Mouse (Mus musculus): ENCODE data around the gene Vmn1r87.
"Not testable (repeated sequence)": the region's sequence is repeated elsewhere in the genome, so short reads cannot be mapped to it uniquely, and the experiment has no call there.

Gene Vmn1r87

DNA sequence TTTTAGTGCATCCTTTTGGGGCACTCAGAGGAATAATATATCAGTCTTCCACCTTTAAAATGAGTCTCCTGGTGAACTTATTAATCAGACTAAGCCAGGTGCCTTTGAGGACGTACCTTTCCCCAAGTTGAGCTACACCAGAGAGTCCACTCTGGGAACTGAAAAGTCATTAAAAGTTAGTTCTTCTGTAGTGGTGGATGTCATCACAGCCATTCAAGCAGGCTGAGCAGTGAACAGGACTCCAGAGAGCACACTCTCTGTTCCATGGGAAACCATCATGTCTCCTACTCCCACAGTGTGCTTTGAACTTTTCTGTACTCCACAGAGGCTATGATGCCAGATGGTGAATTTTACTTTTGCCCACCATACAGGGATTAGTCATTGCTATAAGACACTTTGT, at the start of gene Vmn1r87:
Vmn1r87 (minus strand) TSS at position 101 of the 400 bp plus-strand sequence.
- DNase-seq (ENCODE audit: low read depth) = no peak

DNA sequence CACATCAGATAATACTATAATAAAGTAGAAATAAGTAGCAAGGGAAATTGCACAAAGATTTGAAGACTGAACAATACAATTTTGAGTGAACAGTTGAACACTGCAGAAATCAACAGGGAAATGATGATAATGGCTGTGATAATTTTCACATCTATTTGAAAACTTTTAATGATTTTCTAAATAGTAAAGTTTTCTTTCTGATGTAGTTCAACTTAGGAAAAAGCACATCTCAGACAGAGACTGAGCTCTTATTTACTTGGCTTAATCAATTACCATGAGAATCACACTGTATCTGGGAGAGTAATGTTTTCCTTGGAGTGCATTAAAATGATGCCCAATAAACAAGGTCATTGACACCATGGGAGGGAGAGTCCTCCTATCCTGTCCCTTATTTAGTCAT, 19.3 kb upstream of the Vmn1r87 start, which contains the start of gene Vmn1r88:
Vmn1r88 (plus strand) TSS at position 301 of the 400 bp plus-strand sequence.
- DNase-seq (ENCODE audit: low read depth) = no peak

DNA sequence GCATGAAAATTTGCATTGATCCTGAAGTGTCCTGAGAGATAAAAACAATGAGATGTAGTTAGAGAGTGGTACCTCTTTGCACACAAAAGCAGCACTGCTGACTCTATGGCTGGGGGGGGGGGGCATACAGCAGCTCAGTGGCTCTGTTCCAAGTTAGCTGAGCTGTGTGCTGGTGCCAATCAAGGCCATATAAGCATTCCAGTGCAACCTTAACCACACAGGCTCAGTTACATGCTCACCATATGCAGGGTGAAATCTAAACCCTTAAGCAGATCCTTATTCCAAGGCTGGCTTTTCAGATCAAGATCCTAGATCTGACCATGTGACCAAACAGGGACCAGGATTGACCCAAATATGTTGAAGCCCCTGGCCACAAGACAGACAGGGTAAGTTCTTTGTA, 2.6 kb downstream of the Vmn1r87 start:
- DNase-seq (ENCODE audit: low read depth) = no peak

DNA sequence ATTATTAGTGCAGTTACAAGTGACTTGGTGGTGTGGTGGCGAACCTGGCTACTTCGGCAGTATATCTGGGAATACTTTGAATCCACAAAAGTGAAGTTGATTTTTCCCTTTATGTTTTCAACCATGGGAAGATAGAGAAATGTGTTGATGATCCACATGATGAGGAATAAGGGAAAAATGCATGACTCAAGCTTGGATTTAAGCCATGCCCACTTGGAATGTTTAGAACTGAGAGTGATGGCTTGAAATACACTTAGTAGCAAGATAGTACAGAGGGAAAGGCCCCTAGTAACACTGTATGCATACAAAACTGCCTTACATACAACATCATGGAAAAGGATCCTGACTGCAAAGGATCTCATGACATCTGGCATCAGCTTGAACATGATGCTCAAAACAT, 8.1 kb downstream of the Vmn1r87 start:
- peak; percentile 61 for DNase-seq (ENCODE audit: low read depth)

DNA sequence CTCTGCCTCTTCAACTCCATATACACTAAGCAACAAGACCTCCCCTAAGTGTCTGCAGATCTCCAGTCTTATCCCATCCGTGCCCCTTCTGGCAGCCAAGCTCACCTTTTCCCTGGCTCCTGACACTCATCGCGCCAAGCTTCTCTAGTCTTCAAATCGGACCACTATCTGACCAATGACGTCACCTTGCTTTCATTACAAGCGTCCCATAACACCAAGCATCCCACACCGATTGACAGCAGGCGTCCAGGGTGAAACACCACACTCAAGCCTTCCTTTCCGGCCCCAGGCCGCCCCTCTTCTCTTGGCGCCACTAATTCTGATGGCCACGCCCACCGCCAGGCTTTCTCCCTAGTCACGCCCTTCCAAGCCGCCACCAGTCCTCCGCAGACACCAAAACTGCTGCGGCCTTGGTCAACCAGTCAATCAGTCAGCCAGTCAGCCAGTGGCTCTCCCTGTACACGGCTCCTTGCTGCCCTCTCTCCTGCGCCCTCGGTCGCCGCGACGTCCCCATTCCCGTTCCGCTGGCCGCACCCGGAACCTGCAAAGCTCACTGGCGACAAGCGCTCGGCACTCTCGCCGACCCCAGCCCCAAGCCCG, 16.3 kb downstream of the Vmn1r87 start:
- DNase-seq (ENCODE audit: low read depth) = not testable (repeated sequence)

DNA sequence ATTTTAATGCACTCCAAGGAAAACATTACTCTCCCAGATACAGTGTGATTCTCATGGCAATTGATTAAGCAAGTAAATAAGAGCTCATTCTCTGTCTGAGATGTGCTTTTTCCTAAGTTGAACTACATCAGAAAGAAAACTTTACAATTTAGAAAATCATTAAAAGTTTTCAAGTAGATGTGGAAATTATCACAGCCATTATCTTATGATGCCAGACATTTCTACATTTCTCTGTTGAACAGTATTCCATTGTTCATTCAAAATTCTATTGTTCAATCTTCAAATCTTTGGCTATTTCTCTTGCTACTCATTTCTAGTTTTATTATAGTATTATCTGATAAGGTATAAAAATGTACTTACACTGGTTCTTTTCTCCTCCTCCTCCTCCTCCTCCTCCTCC, 20.1 kb downstream of the Vmn1r87 start, which contains the start of gene Vmn1r86:
Vmn1r86 (minus strand) TSS at position 101 of the 400 bp plus-strand sequence.
- DNase-seq (ENCODE audit: low read depth) = no peak

DNA sequence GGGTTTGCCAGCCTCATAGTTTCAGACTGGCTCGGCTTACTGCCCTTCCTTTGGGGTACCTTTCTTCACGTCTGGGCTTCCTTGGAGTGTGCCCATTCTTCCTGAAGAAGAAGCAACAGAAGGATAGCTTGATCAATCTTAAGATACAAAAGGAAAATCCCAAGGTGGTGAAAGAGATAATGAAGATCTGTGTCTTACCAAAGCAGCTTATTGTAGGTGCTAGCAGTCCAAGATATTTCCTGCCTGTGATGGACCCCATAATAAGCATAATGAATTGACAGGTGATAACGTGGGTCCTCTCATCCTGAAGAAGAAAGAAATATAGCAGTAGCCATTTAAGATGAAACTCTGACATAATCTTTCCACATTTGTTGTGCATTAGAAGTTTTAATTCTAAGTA, 44.9 kb downstream of the Vmn1r87 start, which contains the start of gene Vmn1r85:
Vmn1r85 (minus strand) TSS at position 101 of the 400 bp plus-strand sequence.
- no peak for DNase-seq (ENCODE audit: low read depth)

All from NIH3T3 (cell line).